Mouse (Mus musculus): Measurements from ENCODE around the gene Ncaph2.

DNA sequence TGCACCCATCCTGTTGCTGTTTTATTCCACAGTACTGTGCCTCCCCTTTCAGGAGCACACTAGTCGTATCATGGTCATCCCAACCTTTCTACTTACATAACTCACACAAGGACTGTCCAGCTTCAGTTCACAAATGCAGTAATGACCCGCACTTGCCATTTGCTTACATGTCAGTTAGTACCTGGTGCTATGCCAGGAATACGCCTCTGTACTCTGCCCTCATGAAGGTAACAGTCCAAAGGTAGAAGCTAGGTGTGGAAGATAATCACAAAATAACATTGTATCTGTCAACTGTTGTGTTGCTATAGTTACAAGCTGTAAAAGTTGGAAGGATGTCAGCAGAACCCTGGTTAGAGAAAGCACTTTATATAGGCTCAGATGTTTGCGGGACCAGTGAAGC lies 41.4 kb downstream of the Ncaph2 start:
- no peak for TF ChIP-seq CTCF (IDR thresholded peaks at IDR 0.05; ENCODE audit: control insufficient read depth, insufficient read depth, insufficient read length)
- no peak for TF ChIP-seq MAX (IDR thresholded peaks at IDR 0.05)
- no peak for TF ChIP-seq FOSL1 (IDR thresholded peaks at IDR 0.05; ENCODE audit: insufficient read depth, low read length, poor library complexity, severe bottlenecking)
- TF ChIP-seq MYOG (IDR thresholded peaks at IDR 0.05; ENCODE audit: control insufficient read depth, extremely low read depth, insufficient read length): no peak

Measured in C2C12 (cell line).